Mouse (Mus musculus) ovary, postnatal 10 days (tissue): Measurements from ENCODE around the gene Hs3st4.

Experiments used
- DNase-seq: peaks from one replicate; pipeline ENCODE4 v3.0.0; 2022; ENCODE audit warnings: low spot score

The Hs3st4 gene

GRCm38 (mm10) chr7:123982461-123983038 lies at the start of gene Hs3st4:
TSS of gene Hs3st4 (plus strand) at chr7:123982869.
- DNase-seq = no peak

GRCm38 (mm10) chr7:123946836-123947235 lies 35.8 kb upstream of the Hs3st4 start:
- DNase-seq = no peak

DNA sequence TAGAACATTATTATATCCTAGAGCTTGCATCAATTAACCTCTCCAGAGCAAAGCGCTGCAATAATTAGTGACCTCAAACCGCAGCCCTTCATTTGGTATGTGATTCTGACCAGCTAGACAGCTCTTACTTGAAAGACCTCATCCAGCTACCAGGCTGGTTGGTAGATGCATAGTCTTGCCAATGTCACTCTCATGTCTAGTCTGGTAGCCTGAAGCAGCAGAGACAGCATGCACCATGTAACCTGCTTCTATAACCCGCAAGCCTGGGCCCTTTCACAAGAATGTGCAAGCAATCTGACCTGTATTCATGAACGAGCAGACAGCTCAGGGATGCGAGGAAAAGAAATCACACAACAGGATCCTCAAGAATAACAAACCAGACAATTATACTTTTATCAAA lies 19.6 kb upstream of the Hs3st4 start:
- no peak for DNase-seq

GRCm38 (mm10) chr7:123964559-123965142 lies 18.0 kb upstream of the Hs3st4 start:
- DNase-seq = no peak

GRCm38 (mm10) chr7:123965515-123965914 lies 17.2 kb upstream of the Hs3st4 start:
- no peak for DNase-seq

DNA sequence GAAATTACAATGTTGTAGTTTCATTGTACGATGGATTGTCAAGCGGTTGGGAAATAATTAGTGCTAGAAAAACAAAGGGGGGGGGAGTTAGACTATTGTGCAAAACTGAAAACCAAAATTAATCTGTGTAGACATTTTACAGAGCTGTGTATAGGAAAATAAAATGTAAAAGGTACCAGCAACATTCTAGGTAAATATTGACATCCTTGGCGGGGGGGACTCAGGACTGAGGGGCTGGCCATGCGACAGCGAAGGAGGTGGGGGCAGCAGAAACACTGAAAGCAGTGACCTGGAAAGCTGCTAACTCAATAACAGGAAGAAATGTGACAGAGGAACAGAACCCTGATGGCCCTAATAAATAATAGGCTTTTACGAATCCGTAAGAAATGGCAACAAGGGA lies 7.2 kb upstream of the Hs3st4 start:
- no peak for DNase-seq

DNA sequence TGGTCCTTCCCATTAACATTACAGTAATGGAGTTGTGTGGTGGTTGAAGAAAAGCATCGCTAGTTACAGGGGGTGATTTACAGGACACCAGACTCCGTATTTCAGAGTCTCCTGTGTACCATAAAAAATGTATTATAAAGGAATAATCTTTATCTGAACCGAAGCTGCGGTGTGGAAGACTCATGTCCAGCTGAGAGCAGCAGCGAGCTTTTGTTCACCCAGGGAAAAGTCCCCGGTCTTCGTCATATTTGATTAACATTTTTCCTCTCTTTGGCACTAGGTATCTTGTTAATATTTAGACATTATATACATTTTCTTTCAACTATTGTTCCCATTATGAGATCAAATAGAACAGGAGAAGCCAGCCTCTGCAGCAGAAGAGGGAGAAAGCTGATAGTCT lies 1.2 kb upstream of the Hs3st4 start:
- DNase-seq = no peak

- no peak for DNase-seq
Measured at GRCm38 (mm10) chr7:123982010-123982409, 659 bp upstream of the Hs3st4 start.

DNA sequence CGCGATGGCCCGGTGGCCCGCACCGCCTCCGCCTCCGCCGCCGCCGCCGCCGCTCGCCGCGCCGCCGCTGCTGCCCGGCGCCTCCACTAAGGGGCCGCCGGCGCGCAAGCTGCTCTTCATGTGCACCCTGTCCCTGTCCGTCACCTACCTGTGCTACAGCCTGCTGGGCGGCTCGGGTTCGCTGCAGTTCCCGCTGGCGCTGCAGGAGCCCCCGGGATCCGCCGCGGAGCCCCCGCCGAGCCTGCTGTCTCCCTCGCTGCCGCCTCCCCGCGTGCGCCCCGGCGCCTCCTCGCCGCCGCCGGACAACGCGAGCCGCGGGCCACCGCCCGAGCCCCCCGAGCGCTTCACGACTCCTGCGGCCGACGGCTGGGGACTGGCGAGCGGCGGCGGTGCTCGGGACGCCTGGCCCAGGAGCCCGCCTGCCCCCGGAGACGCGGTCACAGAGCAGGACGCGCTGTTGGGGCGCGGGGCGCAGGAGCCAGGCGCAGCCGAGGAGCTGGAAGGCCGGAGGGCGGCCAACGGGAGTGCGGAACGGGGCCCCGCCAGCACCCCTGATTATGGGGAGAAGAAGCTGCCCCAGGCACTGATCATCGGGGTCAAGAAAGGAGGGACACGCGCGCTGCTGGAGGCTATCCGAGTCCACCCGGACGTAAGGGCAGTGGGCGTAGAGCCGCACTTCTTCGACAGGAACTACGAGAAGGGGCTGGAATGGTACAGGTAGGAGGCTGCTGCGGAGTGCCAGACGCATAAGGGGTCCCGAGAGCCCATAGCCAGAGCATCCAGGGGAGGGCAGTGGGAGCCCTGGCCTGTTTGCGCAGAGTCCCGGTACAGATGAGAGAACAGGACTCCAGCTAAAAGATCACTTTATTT lies 743 bp downstream of the Hs3st4 start:
- no peak for DNase-seq

DNA sequence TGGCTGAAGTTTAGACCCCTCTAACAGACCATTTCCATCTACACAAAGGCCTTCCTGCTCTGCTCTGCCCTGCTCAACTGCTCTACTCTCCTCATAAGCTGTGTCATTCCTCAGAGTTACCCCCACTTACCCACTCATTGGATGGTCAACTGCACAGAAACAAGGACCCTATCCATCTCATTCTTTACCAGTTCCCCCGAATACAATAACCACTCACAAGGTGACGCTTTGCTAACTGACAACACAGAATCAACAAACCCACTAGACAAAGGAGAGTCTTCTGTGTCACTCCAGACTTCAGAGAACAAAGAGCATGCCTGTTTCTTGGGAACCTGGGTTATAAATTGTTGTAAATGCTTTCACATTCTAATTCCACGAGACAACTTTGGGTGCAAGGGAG lies 9.5 kb downstream of the Hs3st4 start:
- DNase-seq = no peak

DNA sequence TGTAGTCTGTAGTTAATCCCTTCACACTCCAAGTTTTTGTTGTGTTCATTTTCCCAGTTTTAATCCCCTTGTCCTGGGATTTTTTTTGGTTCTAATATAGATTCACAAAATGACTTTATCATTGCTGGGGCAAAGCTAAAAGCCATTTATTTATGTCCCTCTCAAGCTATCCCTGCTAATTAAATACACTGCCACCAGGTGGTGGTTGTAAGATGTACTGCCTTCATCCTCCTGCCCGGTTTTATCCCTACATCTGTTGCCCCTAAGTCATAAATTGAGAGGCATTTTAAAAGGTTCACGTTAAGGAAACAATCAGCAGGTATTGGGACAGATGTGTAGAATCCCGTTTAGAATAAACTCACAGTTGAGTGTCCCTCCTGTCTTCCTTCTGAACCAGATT lies 14.6 kb downstream of the Hs3st4 start:
- DNase-seq = no peak

DNA sequence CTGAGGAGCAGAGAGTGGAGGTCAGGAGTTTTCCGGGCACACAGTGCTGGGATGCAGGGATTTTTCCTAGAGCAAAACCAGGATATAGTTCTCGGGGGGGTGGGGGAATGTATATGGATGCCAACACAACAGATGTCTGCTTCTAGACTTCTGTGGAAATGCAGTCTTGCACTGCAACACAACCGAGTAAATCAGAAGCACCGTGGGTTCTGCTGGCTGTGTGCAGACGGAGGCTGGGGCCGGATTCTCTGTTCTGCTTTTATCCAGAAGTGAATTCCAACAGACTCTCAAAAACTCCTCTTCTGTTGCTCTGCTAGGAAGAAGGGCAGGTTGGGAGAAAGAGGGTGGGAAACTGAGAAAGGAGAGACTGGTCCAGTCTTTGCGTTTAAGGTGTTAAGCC lies 15.9 kb downstream of the Hs3st4 start:
- no peak for DNase-seq

DNA sequence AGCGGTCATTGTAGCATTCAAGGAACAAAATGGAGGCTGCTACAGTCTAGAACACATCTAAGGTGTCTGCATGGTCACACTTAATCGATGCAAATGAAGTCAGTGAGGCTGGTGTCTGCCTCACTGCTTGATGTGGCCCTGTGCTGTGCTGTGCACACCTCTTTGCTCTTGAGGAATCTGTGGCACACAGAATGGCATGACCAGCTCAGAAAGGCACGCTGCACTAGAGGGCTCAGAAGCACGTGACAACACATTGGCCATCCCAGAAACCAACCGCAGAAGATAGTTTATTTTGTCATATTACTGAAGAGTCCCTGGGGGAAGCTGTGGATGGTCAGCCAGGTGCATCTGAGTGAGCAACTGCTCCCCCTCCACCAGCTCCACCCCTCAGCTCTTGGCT lies 44.2 kb downstream of the Hs3st4 start:
- no peak for DNase-seq

- no peak for DNase-seq
Measured at GRCm38 (mm10) chr7:124032236-124032635, 49.6 kb downstream of the Hs3st4 start.

DNA sequence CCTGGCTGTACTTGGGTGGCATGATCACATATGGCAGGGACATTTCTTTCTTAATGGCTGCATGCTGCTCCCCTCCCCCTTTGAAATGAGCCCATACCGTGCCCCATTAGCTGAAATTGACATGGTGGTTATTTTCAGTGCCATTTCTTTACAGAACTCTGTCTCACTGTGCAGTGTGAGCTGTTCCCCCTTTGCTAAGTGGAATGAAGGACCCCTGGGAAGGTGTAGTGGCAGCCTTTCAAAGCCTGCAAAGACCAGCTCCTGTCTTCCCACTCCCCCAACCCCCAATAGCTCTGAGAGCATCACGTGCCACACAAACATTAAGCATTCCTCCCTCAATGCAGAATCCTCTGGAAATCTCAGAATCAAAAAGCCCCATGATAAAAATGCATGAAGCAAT lies 50.7 kb downstream of the Hs3st4 start:
- no peak for DNase-seq

DNA sequence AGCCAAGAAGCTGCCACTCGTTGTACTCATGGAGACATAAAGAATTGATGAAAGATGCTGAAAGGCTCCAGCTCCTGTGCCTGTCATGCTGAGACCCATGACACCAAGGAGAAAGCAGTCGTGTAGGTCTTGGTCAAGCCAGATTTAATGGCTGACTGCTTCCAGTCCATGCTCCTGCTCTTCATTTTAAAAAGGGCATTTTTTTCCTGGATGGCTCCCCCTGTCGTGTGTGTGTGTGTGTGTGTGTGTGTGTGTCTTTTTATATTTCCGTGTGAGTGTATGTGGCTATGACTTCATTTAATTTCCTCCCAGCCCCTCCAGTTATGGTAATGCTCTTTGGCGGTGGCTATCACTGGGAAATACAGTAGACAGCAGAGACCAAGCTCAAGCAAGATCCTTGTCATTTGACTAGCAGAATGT lies 54.6 kb downstream of the Hs3st4 start:
- DNase-seq = no peak

DNA sequence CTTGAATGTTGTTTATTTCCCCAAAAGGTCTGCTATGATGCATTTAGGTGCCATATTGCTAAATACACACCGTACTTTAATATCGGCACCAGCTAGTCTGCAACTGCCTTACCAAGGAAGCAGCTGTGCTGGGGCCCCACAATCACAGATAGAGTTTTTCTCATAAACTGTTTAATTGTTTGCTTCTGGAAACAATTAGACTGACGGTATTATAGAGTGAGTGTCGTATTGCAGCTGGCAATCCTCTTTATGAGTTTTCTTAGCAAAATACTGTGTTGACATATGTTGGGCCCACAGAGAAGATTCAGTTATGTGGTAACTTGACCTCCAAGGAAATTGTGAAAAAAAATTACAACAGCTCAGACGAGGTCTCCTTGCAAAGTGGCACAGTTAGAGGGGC lies 56.5 kb downstream of the Hs3st4 start:
- no peak for DNase-seq

DNA sequence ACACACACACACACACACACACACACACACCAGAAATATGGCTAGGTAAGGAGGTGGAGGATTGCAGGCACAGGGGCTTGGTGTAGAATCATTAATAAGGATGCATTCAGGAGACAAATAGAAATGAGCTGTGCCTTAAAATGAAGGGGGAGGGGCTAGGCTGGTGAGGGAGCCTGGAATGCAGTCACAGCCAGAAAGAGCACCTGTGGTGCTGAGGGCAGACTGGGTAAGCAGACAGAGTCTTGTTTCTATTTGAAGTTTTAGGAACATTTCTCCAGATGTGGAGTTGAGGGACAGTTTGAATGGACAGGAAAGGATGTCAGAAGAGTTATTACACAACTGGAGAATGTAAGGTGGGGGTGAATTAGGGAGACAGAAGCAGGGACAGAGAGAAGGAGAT lies 64.7 kb downstream of the Hs3st4 start:
- no peak for DNase-seq

- DNase-seq = no peak
Measured at GRCm38 (mm10) chr7:124048971-124049370, 66.3 kb downstream of the Hs3st4 start.

DNA sequence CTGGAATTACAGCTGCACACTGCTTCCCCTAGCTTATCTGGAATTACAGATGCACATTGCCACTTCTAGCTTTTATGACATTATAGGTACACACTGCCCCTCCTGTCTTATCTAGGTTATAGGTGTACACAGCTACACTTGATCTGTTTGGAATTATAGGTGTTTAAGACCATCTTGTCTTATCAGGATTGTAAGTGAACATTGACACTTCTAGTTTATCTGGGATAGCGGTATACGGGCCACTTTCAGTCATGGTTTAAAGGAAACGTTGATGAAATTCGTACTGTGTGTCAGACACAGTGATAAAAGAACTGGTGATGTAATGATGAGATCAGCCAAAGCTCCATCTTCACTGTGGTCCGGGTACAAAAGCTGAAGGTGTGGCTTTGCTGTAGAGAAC lies 67.8 kb downstream of the Hs3st4 start:
- DNase-seq = no peak

DNA sequence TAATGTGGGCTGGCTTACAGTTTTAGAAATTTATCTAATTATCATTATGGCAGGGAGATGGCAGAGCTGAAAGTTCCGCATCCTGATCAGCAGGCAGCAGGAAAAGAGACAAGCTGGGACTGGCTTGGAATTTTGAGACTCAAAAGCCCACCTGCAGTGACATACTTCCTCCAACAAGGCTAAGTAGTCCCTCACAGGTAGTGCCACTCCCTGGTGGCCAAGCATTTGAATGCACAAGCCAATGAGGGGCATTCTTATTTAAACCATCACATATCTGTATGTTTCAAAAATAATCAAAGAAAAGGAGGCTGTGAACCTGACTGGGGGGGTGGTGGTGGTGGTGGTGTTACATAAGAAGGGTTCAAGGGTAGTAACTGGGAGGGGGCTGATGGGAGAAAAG lies 101.1 kb downstream of the Hs3st4 start:
- DNase-seq = no peak

- DNase-seq = no peak
Measured at GRCm38 (mm10) chr7:124129019-124129418, 146.3 kb downstream of the Hs3st4 start.

DNA sequence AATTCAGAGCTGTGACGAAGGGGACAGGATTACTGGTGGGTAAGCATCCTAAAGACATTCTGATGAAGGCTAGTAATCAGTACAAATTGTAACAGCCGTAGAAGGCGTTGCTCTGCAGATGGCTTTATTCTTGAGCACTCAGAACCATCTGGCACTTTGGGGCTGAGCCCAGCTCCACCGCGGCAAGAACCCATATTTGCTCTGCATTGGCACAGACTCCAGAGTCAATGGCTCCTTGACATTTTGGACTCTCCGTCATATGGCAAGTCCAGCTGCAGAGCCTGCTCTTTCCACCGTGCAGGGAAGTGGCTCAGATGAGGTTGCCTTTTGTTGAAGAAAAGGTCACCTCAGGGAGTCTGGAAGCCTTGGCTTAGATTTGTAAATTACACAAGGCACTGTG lies 148.6 kb downstream of the Hs3st4 start:
- DNase-seq = no peak
